Mouse (Mus musculus) CH12.LX (cell line): Measurements from ENCODE around the gene Them7. TPM values are rescaled to one million over a fixed set of nuclear protein-coding genes. Genes with fewer than 3 reads are reported as not detected.

Experiments used
- DNase-seq: peaks from one replicate; pipeline ENCODE4 v3.0.0-alpha.2; 2013; ENCODE audit errors: extremely low read depth
- H3K27ac ChIP-seq: 2 replicates; pipeline ENCODE4 v1.5.1; 2012; ENCODE audit warnings: low read depth, mild to moderate bottlenecking, control low read depth, moderate library complexity; ENCODE audit not compliant: insufficient read depth
- H3K27me3 ChIP-seq: replicated peaks from 2 replicates; pipeline ENCODE3; 2012; ENCODE audit warnings: inconsistent platforms
- H3K36me3 ChIP-seq, 2 experiments: replicated peaks in 1 of 2; 2 replicates each; pipeline versions ENCODE3 to v1.6.1; 2012; ENCODE audit warnings: inconsistent platforms in 1 of 2, low read length in 1 of 2, mild to moderate bottlenecking in 1 of 2, mixed read lengths in 1 of 2, moderate library complexity in 1 of 2; ENCODE audit not compliant: control insufficient read depth in 1 of 2, insufficient read depth in 1 of 2
- H3K4me1 ChIP-seq, 2 experiments: 2 replicates each; pipeline ENCODE4 v1.6.1; 2012; ENCODE audit warnings: inconsistent platforms in 1 of 2, moderate library complexity in 1 of 2; ENCODE audit not compliant: insufficient read depth in 2 of 2, control insufficient read depth in 1 of 2
- H3K4me2 ChIP-seq: 2 replicates; pipeline ENCODE4 v1.6.1; 2012; ENCODE audit warnings: low read depth, mild to moderate bottlenecking, control low read depth; ENCODE audit not compliant: poor library complexity, insufficient read depth, severe bottlenecking
- H3K4me3 ChIP-seq, 3 experiments: fragments of 150-350 bp in 1 of 3; sonication (generic) in 1 of 3; replicated peaks in 1 of 3; 2 replicates each; pipeline versions ENCODE3 to v1.5.1; 2011 to 2012; ENCODE audit warnings: low read depth in 2 of 3, low read length in 2 of 3, mild to moderate bottlenecking in 2 of 3, moderate library complexity in 2 of 3, control low read depth in 1 of 3, improper control_type of control experiment in 1 of 3, inconsistent platforms in 1 of 3, mixed read lengths in 1 of 3; ENCODE audit not compliant: poor library complexity in 1 of 3
- H3K79me2 ChIP-seq: replicated peaks from 2 replicates; pipeline ENCODE4 v1.6.1; 2012; ENCODE audit warnings: mild to moderate bottlenecking, moderate library complexity; ENCODE audit not compliant: control insufficient read depth, poor library complexity, insufficient read depth, severe bottlenecking; ENCODE audit errors: extremely low read depth
- H3K9ac ChIP-seq: 2 replicates; pipeline ENCODE4 v1.6.1; 2012; ENCODE audit warnings: low read depth, mild to moderate bottlenecking, control low read depth, moderate library complexity; ENCODE audit not compliant: insufficient read depth
- H3K9me3 ChIP-seq: replicated peaks from 2 replicates; pipeline ENCODE3; 2012; ENCODE audit warnings: low read length, inconsistent platforms, mixed read lengths
- BHLHE40 ChIP-seq: IDR thresholded peaks from 2 replicates; pipeline ENCODE4 v1.6.1; 2011; ENCODE audit warnings: mild to moderate bottlenecking, low read depth, low read length, improper control_type of control experiment
- CHD1 ChIP-seq: IDR thresholded peaks from 2 replicates; pipeline ENCODE4 v1.6.1; 2012; ENCODE audit warnings: low read depth, low read length, improper control_type of control experiment, inconsistent platforms
- CHD2 ChIP-seq: IDR thresholded peaks from 2 replicates; pipeline ENCODE4 v1.6.1; 2011; ENCODE audit warnings: low read length, improper control_type of control experiment
- CTCF ChIP-seq, 2 experiments: IDR thresholded peaks in 1 of 2; conservative IDR thresholded peaks in 1 of 2; 2 replicates each; pipeline ENCODE4 v1.5.1; 2011 to 2012; ENCODE audit warnings: low read depth in 2 of 2, low read length in 2 of 2, improper control_type of control experiment in 1 of 2, inconsistent platforms in 1 of 2, mild to moderate bottlenecking in 1 of 2, moderate library complexity in 1 of 2
- ELF1 ChIP-seq: IDR thresholded peaks from 2 replicates; pipeline ENCODE4 v1.6.1; 2014; ENCODE audit warnings: low read depth, mild to moderate bottlenecking, inconsistent platforms, low read length, improper control_type of control experiment
- EP300 ChIP-seq: IDR thresholded peaks from 2 replicates; pipeline ENCODE4 v1.6.1; 2011; ENCODE audit warnings: low read length, improper control_type of control experiment
- ETS1 ChIP-seq: conservative IDR thresholded peaks from 2 replicates; pipeline ENCODE4 v1.6.1; 2012; ENCODE audit warnings: low read depth, mild to moderate bottlenecking, inconsistent platforms, low read length, improper control_type of control experiment, moderate library complexity
- GABPA ChIP-seq: IDR thresholded peaks from 2 replicates; pipeline ENCODE4 v1.6.1; 2012; ENCODE audit warnings: low read depth, low read length, improper control_type of control experiment, inconsistent platforms; ENCODE audit not compliant: insufficient replicate concordance
- HCFC1 ChIP-seq: IDR thresholded peaks from 2 replicates; pipeline ENCODE4 v1.6.1; 2012; ENCODE audit warnings: low read depth, mild to moderate bottlenecking, inconsistent platforms, low read length, improper control_type of control experiment
- JUN ChIP-seq: IDR thresholded peaks from 2 replicates; pipeline ENCODE4 v1.6.1; 2011; ENCODE audit warnings: low read depth, mild to moderate bottlenecking, low read length, improper control_type of control experiment, moderate library complexity; ENCODE audit not compliant: insufficient read depth
- JUND ChIP-seq: conservative IDR thresholded peaks from 2 replicates; pipeline ENCODE4 v1.6.1; 2011; ENCODE audit warnings: low read depth, low read length, improper control_type of control experiment
- MAZ ChIP-seq: IDR thresholded peaks from 2 replicates; pipeline ENCODE4 v1.6.1; 2012; ENCODE audit warnings: low read depth, mild to moderate bottlenecking, inconsistent platforms, low read length, improper control_type of control experiment, moderate library complexity
- MYC ChIP-seq: IDR thresholded peaks from 2 replicates; pipeline ENCODE4 v1.6.1; 2011; ENCODE audit warnings: low read depth, mild to moderate bottlenecking, improper control_type of control experiment, low read length
- PAX5 ChIP-seq: IDR thresholded peaks from 2 replicates; pipeline ENCODE4 v1.6.1; 2012; ENCODE audit warnings: low read length, inconsistent platforms, mixed read lengths
- POLR2A ChIP-seq: IDR thresholded peaks from 2 replicates; pipeline ENCODE4 v1.6.1; 2011; ENCODE audit warnings: low read depth, mild to moderate bottlenecking, improper control_type of control experiment, low read length
- POLR2AphosphoS2 ChIP-seq: IDR thresholded peaks from 2 replicates; pipeline ENCODE4 v1.6.1; 2011; ENCODE audit warnings: low read depth, low read length, improper control_type of control experiment
- RAD21 ChIP-seq: IDR thresholded peaks from 2 replicates; pipeline ENCODE4 v1.6.1; 2011; ENCODE audit warnings: low read depth, mild to moderate bottlenecking, low read length, improper control_type of control experiment, moderate library complexity
- RCOR1 ChIP-seq: conservative IDR thresholded peaks from 2 replicates; pipeline ENCODE4 v1.6.1; 2012; ENCODE audit warnings: low read depth, mild to moderate bottlenecking, inconsistent platforms, low read length, improper control_type of control experiment
- SIN3A ChIP-seq: IDR thresholded peaks from 2 replicates; pipeline ENCODE4 v1.6.1; 2012; ENCODE audit warnings: low read length, improper control_type of control experiment, inconsistent platforms
- TBP ChIP-seq: conservative IDR thresholded peaks from 2 replicates; pipeline ENCODE4 v1.6.1; 2011; ENCODE audit warnings: low read depth, low read length, improper control_type of control experiment
- ZC3H11A ChIP-seq: IDR thresholded peaks from 2 replicates; pipeline ENCODE4 v1.6.1; 2012; ENCODE audit warnings: low read depth, mild to moderate bottlenecking, inconsistent platforms, low read length, improper control_type of control experiment
- ZKSCAN1 ChIP-seq: IDR thresholded peaks from 2 replicates; pipeline ENCODE4 v1.6.1; 2012; ENCODE audit warnings: low read depth, inconsistent platforms, low read length, improper control_type of control experiment, borderline replicate concordance
- ZNF384 ChIP-seq: IDR thresholded peaks from 2 replicates; pipeline ENCODE4 v1.6.1; 2012; ENCODE audit warnings: low read depth, low read length, improper control_type of control experiment, inconsistent platforms
- dilution Hi-C: fragments of 300-500 bp; cut with MboI; formaldehyde crosslinking; loops from 2 replicates; pipeline ENCODE4 v1.14.3; 2020; ENCODE audit warnings: low sequenced_read_pairs; ENCODE audit not compliant: extremely low pct_unique_long_range_greater_than_20kb, extremely low pct_ligation_motif_present
- in situ Hi-C: fragments of 300-500 bp; cut with MboI; formaldehyde crosslinking; loops from 3 replicates; pipeline ENCODE4 v1.14.3; 2019; ENCODE audit warnings: low sequenced_read_pairs, low pct_ligation_motif_present, low pct_unique_long_range_greater_than_20kb, mixed read lengths
- polyA plus RNA-seq: library from polyadenylated mRNA; unstranded; fragments of >175 nt; gene quantifications from 2 replicates; pipeline ENCODE4 v1.2.1, GENCODE M21; 2012; ENCODE audit warnings: low read depth; ENCODE audit not compliant: insufficient read length
- total RNA-seq, 2 experiments: library from RNA; depleted of rRNA; stranded (reverse); fragments of 300-350 nt in 1 of 2; fragments of >200 nt in 1 of 2; gene quantifications; 2 replicates each; pipeline ENCODE4 v1.2.3; 2012 to 2014

Gene Them7
- total and polyA plus RNA-seq, 3 experiments: not detected

- Histone ChIP-seq H3K79me2 (no peaks in the 10 kb centered on the region), H3K9me3 (no peaks in the 10 kb centered on the region), H3K4me1 (no peaks in the 10 kb centered on the region), H3K27me3 (no peaks in the 10 kb centered on the region), H3K4me3 (no peak overlapping the region), H3K9ac (no peak overlapping the region)
- DNase-seq: no peak
- dilution Hi-C loops (no loop called here), in situ Hi-C loops (no loop called here)
- TF ChIP-seq ZKSCAN1 (no peak), EP300 (no peak), SIN3A (no peak), CHD1 (no peak), MAZ (no peak), CHD2 (no peak), JUND (no peak), JUN (no peak)
- TF ChIP-seq, all 38 proteins: peak for 0
- no peak overlapping the region for H3K27ac ChIP-seq
- H3K4me2 ChIP-seq: no peak overlapping the region
- H3K36me3 ChIP-seq: no peaks in the 10 kb centered on the region
These were observed 39.1 kb downstream of the Them7 start for GRCm38 (mm10) chr2:105263219-105263618.

- TF ChIP-seq PAX5: no peak
- TF ChIP-seq ETS1: no peak
- TF ChIP-seq CHD1: no peak
- TF ChIP-seq BHLHE40: no peak
- no peak for TF ChIP-seq POLR2A
- no peak for TF ChIP-seq EP300
- no peak for TF ChIP-seq MYC
- TF ChIP-seq HCFC1: no peak
- TF ChIP-seq RAD21: no peak
- TF ChIP-seq ZNF384: no peak
- no peak for TF ChIP-seq CTCF (conservative IDR thresholded peaks at IDR 0.05 in 1 of 2, IDR thresholded peaks at IDR 0.05 in 1 of 2; ENCODE audit: low read depth in 2 of 2, low read length in 2 of 2)
- TF ChIP-seq GABPA: no peak
- no peak for TF ChIP-seq JUND
- TF ChIP-seq RCOR1: no peak
- no peak for TF ChIP-seq CHD2
- TF ChIP-seq ZC3H11A: no peak
- no peak for TF ChIP-seq ELF1
- no peak for TF ChIP-seq MAZ
- no peak for TF ChIP-seq TBP
- no peak for TF ChIP-seq POLR2AphosphoS2
- TF ChIP-seq, all 38 proteins: peak for 0
- dilution Hi-C loops: no loop called here
- no peak overlapping the region for H3K9ac ChIP-seq
- no peaks in the 10 kb centered on the region for H3K36me3 ChIP-seq
- in situ Hi-C loops: no loop called here
- no peaks in the 10 kb centered on the region for H3K79me2 ChIP-seq
- no peak overlapping the region for H3K4me3 ChIP-seq
- no peaks in the 10 kb centered on the region for H3K27me3 ChIP-seq
- H3K4me1 ChIP-seq: no peaks in the 10 kb centered on the region
- no peaks in the 10 kb centered on the region for H3K9me3 ChIP-seq
- no peak overlapping the region for H3K27ac ChIP-seq
- no peak for DNase-seq
- H3K4me2 ChIP-seq: no peak overlapping the region
These were observed 58.4 kb downstream of the Them7 start for GRCm38 (mm10) chr2:105282407-105283077.
